Mouse (Mus musculus) intestine, embryonic 14.5 days (tissue): Measurements from ENCODE around the gene N6amt1. TPM values are rescaled to one million over a fixed set of nuclear protein-coding genes. Genes with fewer than 3 reads are reported as not detected.

Experiments
- polyA plus RNA-seq: library from polyadenylated mRNA; unstranded; fragments of >200 nt; fragmentation: Nextera tagmentation; extraction: Ambion mirVana; gene quantifications from 2 replicates; pipeline ENCODE4 v1.2.1, GENCODE M21; 2014

N6amt1 gene
- polyA plus RNA-seq, 1 experiment from 2014 or later = 24.7 TPM

Other genes starting within 250 kb of the N6amt1 start
- 28.9 and 34.7 TPM in 2 replicates for gene Ltn1, start 78.4 kb downstream of the N6amt1 start, polyA plus RNA-seq
- gene Rwdd2b, start 86.4 kb downstream of the N6amt1 start, polyA plus RNA-seq = 12.3 and 13.0 TPM in 2 replicates
- gene Usp16, start 100.5 kb downstream of the N6amt1 start, polyA plus RNA-seq = 46.9 and 50.0 TPM in 2 replicates
- 458 and 473 TPM in 2 replicates for gene Cct8, start 141.7 kb downstream of the N6amt1 start, polyA plus RNA-seq
- gene Map3k7cl, start 199.1 kb downstream of the N6amt1 start, polyA plus RNA-seq = 0.28 and 0.35 TPM in 2 replicates